15 mouse cellular contexts compared by ENCODE assay signal in genomic region chr5:67794129-67794800, GRCm38 (mm10). TPM values are rescaled to one million over a fixed set of nuclear protein-coding genes. Genes with fewer than 3 reads are reported as not detected.
DNase-seq lines count a peak whose midpoint lies in the region; TF ChIP-seq lines count a peak whose summit lies in the region.
"Had no signal": no experiment of that assay in that cellular context is flagged by ENCODE, and none has a peak within 500 bp of the region (broad histone marks: within the 10 kb centered on the region; RNA-seq: fewer than 3 reads in every experiment).

No protein-coding gene starts in this region.

- peak; percentile 60 for DNase-seq in gastrocnemius, adult 2 months
- DNase-seq in gastrocnemius, postnatal 14 days, result no peak
- DNase-seq in left cerebral cortex, adult 11 months (ENCODE audit: low spot score), result peak; percentile 42
- no peak for DNase-seq in left cerebral cortex, postnatal 4 days
- DNase-seq in brain, adult 2 months (ENCODE audit: low read depth, low spot score), result peak; percentile 76
- peak; percentile 31 for DNase-seq in heart, postnatal 4 days
- DNase-seq in cerebellum, adult 11-12 months, result no peak
- no peak for DNase-seq in c-Kit-positive CD71-positive TER-119-positive erythroid progenitor cells, embryonic 14.5 days (ENCODE audit: low spot score)
- DNase-seq: adrenal gland, postnatal 25 days; lung, embryonic 14.5 days; thymus, adult 2 months had no signal

- H3K27ac ChIP-seq in gastrocnemius, adult 2 months, result peak overlapping the region; percentile 85
- H3K27ac ChIP-seq: hindbrain, embryonic 12.5 days; intestine, embryonic 15.5 days; limb, embryonic 15.5 days; neural tube, embryonic 13.5 days had no signal

- H3K4me3 ChIP-seq in gastrocnemius, adult 2 months, result no peak overlapping the region
- H3K4me3 ChIP-seq: hindbrain, embryonic 12.5 days; intestine, embryonic 15.5 days; limb, embryonic 15.5 days; neural tube, embryonic 13.5 days had no signal

- intact Hi-C loops in gastrocnemius, adult 2 months (cut with DNase I), result no loop called here
- intact Hi-C loops in gastrocnemius, postnatal 14 days (cut with DNase I; ENCODE audit: low total_unique reads), result no loop called here
- intact Hi-C loops in left cerebral cortex, postnatal 4 days (cut with DNase I), result no loop called here

- no peak for TF ChIP-seq CTCF in gastrocnemius, adult 2 months (IDR thresholded peaks at IDR 0.05)

RNA-seq across cellular contexts. Expression of gene Atp8a1, which starts 53.0 kb away (rescaled TPM):
- total RNA-seq in gastrocnemius, adult 2 months (2021), result 10 to 100 TPM; 47.1 to 62.3 TPM
- total RNA-seq in gastrocnemius, postnatal 14 days (2021), result 10 to 100 TPM; 14.2 to 14.4 TPM
- total RNA-seq in left cerebral cortex, postnatal 4 days (2021), result 100 to 1,000 TPM; 163 to 172 TPM
- total RNA-seq in heart, postnatal 4 days (2021), result 10 to 100 TPM; 16.3 to 19.4 TPM

Comparison
In these comparisons a context has a peak if more than half of its experiments do, and no peak if none do; other contexts are left out.
1. DNase-seq: peak in gastrocnemius, adult 2 months (single experiment), left cerebral cortex, adult 11 months (single experiment), brain, adult 2 months (single experiment) and heart, postnatal 4 days (single experiment); none in gastrocnemius, postnatal 14 days (single experiment), left cerebral cortex, postnatal 4 days (single experiment), cerebellum, adult 11-12 months (single experiment) and c-Kit-positive CD71-positive TER-119-positive erythroid progenitor cells, embryonic 14.5 days (single experiment).